8 mouse cellular contexts compared by ENCODE assay signal in genomic region chr15:84923508-84924181, GRCm38 (mm10). TPM values are rescaled to one million over a fixed set of nuclear protein-coding genes. Genes with fewer than 3 reads are reported as not detected.
DNase-seq lines count a peak whose midpoint lies in the region; ATAC-seq lines count a peak whose summit lies in the region.

No protein-coding gene starts in this region.

- peaks cover 27% of the 10 kb centered on the region for H3K4me1 ChIP-seq in hindbrain, embryonic 16.5 days (ENCODE audit: control insufficient read depth, insufficient read depth, low read depth, low read length)

- H3K36me3 ChIP-seq in hindbrain, embryonic 16.5 days (ENCODE audit: control insufficient read depth, insufficient read depth, low read length), result peaks cover 13% of the 10 kb centered on the region

- H3K4me2 ChIP-seq in hindbrain, embryonic 16.5 days (ENCODE audit: low read length), result peak overlapping the region; percentile 83

- under 1% methylated on average over 61 of the region's 68 CpGs for WGBS in hindbrain, embryonic 16.5 days

- peak; percentile 47 for ATAC-seq in frontal cortex, adult (ENCODE audit: low TSS enrichment)
- peak; percentile 10; the same call in 1 of the 2 replicates for ATAC-seq in common myeloid progenitor, adult 5-6 weeks (replicated peaks; ENCODE audit: low read depth, poor library complexity, severe bottlenecking)
- peak; percentile 81 for ATAC-seq in hindbrain, embryonic 16.5 days
- no peak for ATAC-seq in megakaryocyte-erythroid progenitor cell, adult 5-6 weeks (replicated peaks; ENCODE audit: low FRiP score, low TSS enrichment, poor library complexity, severe bottlenecking)

- H3K9ac ChIP-seq in hindbrain, embryonic 16.5 days (ENCODE audit: low read depth, low read length), result peak overlapping the region; percentile 98

- DNase-seq in frontal cortex, postnatal 10 days (ENCODE audit: low spot score in 2 of 2), result no peak
- DNase-seq in 416B (ENCODE audit: low read depth), result peak; percentile 78
- peak; percentile 12 for DNase-seq in mesoderm, embryonic 11.5 days (ENCODE audit: low read depth, low spot score)
- DNase-seq in cerebellum, postnatal 36 days, result no peak

- no peaks in the 10 kb centered on the region for H3K9me3 ChIP-seq in hindbrain, embryonic 16.5 days (ENCODE audit: control insufficient read depth, low read length)

- H3K27ac ChIP-seq in hindbrain, embryonic 16.5 days (ENCODE audit: low read depth, low read length), result peak overlapping the region; percentile 95

- peak overlapping the region; percentile 94 for H3K4me3 ChIP-seq in hindbrain, embryonic 16.5 days (ENCODE audit: low read length)

- H3K27me3 ChIP-seq in hindbrain, embryonic 16.5 days (replicated peaks; ENCODE audit: control insufficient read depth, insufficient read depth, low read length), result no peaks in the 10 kb centered on the region

RNA-seq across cellular contexts. Expression of gene Nup50, which starts 0.4 kb away (rescaled TPM):
- total RNA-seq in common myeloid progenitor, adult 5-6 weeks (2017), result 85.2 and 98.3 TPM in 2 replicates
- 22.5 and 24.4 TPM in 2 replicates for polyA plus RNA-seq in hindbrain, embryonic 16.5 days (2015; fragmentation: Nextera tagmentation; extraction: Ambion mirVana)
- 51.5 and 56.4 TPM in 2 replicates for total RNA-seq in megakaryocyte-erythroid progenitor cell, adult 5-6 weeks (2014; fragmentation: Nextera tagmentation)
- total RNA-seq in megakaryocyte-erythroid progenitor cell, adult 5-6 weeks (2017), result 102 TPM in 2 replicates

RNA-seq across cellular contexts. Expression of gene Gm29666, which starts 3.8 kb away (rescaled TPM):
- total RNA-seq in common myeloid progenitor, adult 5-6 weeks (2017), result 0.27 and 0.53 TPM in 2 replicates
- polyA plus RNA-seq in hindbrain, embryonic 16.5 days (2015; fragmentation: Nextera tagmentation; extraction: Ambion mirVana), result 0.98 and 1.00 TPM in 2 replicates
- total RNA-seq in megakaryocyte-erythroid progenitor cell, adult 5-6 weeks (2014; fragmentation: Nextera tagmentation), result 0.90 and 1.3 TPM in 2 replicates
- total RNA-seq in megakaryocyte-erythroid progenitor cell, adult 5-6 weeks (2017), result 0.23 TPM in 2 replicates

Comparison
In these comparisons a context has a peak if more than half of its experiments do, and no peak if none do; other contexts are left out.
1. DNase-seq: peak in 416B (single experiment) and mesoderm, embryonic 11.5 days (single experiment); none in frontal cortex, postnatal 10 days (0 of 2) and cerebellum, postnatal 36 days (0 of 2).